Mouse (Mus musculus) frontal cortex, postnatal 10 days (tissue): Measurements from ENCODE around the gene Olfr871.
"Not testable (repeated sequence)": the region's sequence is repeated elsewhere in the genome, so short reads cannot be mapped to it uniquely, and the experiment has no call there.

ENCODE experiments used
- DNase-seq, 2 experiments: peaks; one replicate each; pipeline ENCODE4 v3.0.0; 2022; ENCODE audit warnings: low spot score in 2 of 2, mixed read lengths in 1 of 2

Gene Olfr871

DNA sequence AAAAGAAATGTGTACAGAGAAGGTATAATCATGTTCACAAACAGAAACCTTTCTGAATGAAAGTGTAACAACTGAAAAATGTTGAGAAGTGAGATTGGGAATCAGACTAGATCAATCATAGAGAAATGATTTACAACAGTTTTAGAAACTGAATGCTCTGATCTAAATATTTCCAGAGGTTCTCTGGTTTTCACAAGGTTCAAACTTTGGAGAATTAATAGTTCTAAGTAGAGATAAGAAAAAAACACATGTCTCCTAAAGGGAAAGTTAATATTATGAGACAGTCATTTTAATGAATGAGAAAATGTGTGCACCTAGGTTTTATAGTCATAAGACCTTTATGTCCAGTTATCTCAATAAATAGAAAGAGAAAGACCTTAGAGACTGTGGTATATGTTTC, at the start of gene Olfr871:
TSS of gene Olfr871 (plus strand) at position 301 of the 400 bp plus-strand sequence.
- no peak for DNase-seq

DNA sequence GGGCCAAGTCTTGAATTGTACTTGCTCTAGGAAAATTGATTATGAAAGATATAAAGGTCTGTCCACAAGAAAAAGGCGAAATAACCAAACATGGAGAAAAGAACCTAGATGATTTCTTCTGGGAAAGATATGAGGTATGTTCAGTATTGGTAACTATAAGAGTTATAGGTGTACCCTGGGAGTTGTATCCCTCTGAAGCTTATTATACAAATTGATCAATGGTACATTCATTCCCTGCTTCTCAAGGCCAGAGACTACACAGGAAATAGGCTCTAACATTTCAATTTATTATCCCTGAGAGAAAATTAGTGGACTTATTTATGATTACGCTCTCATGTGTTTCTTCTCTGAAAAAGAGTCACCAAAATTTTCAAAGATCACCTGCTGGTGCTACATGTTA, 38.0 kb upstream of the Olfr871 start, which contains the start of gene Olfr870:
TSS of gene Olfr870 (minus strand) at position 101 of the 400 bp plus-strand sequence.
- DNase-seq = no peak

DNA sequence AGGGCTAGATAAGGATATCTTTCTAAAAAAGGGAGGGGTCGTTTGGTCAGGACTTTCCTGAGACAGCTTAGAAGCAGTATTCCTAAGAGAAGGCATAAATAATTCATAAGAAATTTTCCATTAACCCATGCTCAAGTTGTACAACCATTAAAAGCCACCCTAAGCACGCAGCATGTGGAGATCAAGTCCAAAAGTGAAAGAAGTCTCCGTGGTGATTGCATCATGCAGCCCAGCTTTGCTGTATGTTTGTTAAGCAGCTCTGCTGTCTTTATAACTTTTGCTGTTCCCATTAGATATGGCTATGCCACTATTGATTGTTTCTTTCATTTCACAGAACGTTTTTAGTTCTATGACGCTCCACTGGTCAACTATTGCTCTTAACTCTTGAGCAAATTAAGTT, 32.5 kb upstream of the Olfr871 start:
- DNase-seq = no peak

DNA sequence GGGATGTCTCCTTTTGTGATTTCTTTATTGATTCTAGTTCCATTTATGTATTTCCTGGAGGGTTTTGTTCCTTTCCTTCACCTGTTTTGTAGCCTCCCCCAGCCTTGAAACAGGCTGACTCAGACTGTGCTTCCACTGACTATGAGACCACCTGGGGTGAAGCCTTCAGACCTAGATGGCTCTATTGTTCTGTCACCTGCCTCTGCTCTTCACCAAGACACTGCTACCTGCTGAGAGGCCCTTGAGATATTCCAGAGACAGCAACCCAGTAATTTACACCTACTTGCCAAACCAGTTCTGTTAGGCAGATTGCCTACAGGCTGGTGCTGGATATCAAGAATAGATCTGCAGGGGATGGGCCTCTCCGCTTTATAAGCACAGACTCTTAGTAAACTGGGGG, 9.9 kb upstream of the Olfr871 start:
- no peak for DNase-seq

DNA sequence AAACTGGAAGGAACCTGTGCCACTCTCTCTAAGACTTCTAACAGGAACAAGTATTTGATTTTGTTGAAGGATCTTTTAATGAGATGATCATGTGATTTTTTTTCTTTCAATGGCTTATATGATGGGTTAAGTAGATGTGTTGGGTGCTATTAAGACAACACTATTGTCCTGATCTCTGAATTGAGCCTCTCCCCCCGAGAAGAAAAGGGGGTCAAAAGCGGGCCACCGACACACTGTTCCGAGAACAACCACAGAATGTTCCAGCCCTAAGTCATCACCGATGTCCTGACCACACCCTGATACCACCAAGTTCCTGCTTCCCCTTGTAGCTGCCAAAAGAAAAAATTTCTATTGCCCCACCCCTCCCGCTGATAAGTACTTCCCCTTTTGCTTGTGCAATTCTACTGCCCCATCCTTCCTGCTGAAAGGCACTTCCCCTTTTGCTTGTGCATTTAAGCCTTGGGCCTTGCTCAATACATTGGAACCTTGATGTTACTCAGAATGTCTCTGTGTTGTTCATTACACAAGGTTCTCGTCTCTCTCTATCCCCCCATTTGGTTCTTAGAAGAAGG, 8.5 kb upstream of the Olfr871 start:
- DNase-seq = not testable (repeated sequence)

DNA sequence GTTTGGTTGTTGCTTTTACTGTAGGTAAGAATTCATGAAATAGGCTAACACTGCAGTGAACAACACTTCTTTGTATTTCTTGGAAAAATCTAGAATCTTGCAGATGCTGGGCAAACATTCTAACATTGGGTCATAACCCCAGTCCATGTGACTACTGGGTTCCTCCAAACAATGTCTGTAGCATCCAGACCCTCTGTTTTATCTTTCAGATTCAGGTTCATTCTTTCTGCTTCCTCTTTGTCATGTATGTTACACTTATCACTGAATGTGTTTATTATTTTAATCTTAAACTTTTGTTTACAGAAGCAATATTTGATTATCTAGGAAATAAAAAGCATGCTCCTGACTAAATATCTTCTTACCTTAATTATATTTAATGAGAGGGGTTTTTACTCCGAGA, 1.2 kb upstream of the Olfr871 start:
- DNase-seq = no peak

DNA sequence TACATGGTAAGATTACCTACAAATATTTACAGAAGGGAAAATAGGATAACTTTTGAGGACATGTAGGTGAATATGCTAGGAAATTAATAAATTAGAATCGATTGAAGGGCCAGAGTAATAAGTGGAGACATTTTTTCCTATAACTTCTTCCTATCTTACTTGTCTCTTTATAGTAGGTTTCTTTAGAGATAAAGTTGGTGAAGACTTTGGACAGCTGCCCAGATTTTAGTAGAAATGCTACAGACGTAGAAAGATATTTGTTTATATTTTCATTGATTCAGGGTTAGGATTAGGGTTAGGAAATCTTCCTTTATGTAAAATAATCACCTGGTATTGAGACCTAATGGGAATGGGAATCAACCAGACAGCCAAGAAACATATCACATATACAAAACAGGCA, 530 bp upstream of the Olfr871 start:
- DNase-seq = no peak

DNA sequence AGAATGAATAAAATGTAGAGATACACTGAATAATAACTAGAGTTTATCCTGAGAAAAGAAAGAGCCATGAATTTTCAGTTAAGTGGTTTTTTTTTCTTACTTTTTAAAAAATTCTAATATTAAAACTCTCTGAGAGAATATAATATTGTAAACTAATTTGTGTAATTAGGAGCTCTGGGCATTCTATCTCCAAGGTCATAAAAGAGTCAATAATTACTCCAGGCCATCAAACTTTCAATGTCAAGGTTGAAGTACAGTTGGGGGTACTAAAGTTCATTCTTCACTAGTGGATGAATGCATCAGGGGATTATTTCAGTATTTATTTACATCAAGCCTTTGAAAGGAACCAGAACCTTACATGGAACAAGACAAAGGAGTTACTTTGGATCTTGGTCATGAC, 24.8 kb downstream of the Olfr871 start, which contains the start of gene Olfr872:
TSS of gene Olfr872 (plus strand) at position 301 of the 400 bp plus-strand sequence.
- no peak for DNase-seq

DNA sequence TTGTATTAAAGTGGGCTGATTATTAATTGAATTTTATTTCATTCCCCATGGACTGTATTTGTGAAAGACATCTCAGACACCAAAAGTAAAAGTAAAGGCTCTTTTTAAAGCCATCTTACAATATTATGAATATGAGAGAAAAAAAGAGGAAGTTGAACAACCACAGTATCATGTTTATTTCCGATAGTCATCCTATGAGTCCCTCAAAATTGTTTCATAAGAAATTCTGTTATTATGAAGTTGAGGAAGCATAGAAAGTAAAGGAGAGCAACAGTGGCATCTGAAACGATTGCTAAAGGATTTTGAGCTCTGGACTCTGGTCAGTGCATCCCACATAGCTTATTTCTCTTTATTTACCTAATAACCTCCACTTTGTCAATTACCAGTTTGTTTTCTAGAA, 25.4 kb downstream of the Olfr871 start:
- DNase-seq = no peak
